Mouse (Mus musculus): Measurements from ENCODE around the gene Gper1. TPM values are rescaled to one million over a fixed set of nuclear protein-coding genes. Genes with fewer than 3 reads are reported as not detected.
"Not testable (repeated sequence)": the region's sequence is repeated elsewhere in the genome, so short reads cannot be mapped to it uniquely, and the experiment has no call there.

Gper1 gene
- total RNA-seq, 2 experiments from 2014 or later: 3.7 to 3.8 TPM

- DNase-seq (ENCODE audit: low spot score in 2 of 2): not testable (repeated sequence)
Observed at GRCm38 (mm10) chr5:139390324-139391119, 32.4 kb upstream of the Gper1 start.

- no peak for DNase-seq (ENCODE audit: low spot score in 2 of 2)
Observed at GRCm38 (mm10) chr5:139391309-139391990, 31.5 kb upstream of the Gper1 start.

GRCm38 (mm10) chr5:139392219-139393196 lies 30.4 kb upstream of the Gper1 start:
- no peak for DNase-seq (ENCODE audit: low spot score in 2 of 2)

DNA sequence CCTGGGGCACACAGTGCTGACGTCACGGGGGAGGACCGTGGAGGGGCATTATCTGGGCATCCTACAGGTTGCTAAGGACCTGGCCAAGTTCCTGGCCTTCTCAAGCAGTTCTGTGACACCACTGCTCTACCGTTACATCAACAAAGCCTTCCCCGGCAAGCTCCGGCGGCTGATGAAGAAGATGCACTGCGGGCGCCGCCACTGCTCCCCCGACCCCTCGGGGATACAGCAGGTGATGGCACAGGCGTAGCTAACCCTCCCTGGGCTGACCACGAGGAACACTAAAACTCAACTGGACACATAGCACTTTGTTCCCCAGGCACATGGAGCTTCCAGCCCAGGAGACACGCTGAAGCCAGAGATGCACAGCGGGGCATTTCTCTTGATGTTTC lies 29.8 kb upstream of the Gper1 start:
- no peak for DNase-seq (ENCODE audit: low spot score in 2 of 2)

- no peak for DNase-seq (ENCODE audit: low spot score in 2 of 2)
Observed at GRCm38 (mm10) chr5:139394399-139394798, 28.6 kb upstream of the Gper1 start.

DNA sequence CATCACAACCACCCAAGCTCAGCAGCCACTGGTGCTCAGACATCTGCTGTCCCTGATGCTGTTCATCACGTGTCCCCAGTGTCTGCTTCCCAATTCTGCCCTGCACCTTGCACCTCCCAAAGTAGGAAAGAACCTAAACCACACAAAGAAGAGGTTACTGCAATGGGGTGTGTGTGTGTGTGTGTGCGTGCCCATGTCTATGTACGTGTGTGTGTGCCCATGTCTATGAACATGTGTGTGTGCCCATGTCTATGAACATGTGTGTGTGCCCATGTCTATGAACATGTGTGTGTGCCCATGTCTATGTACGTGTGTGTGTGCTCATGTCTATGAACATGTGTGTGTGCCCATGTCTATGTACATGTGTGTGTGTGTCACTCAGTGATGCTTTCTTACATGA lies 27.4 kb upstream of the Gper1 start:
- DNase-seq (ENCODE audit: low spot score in 2 of 2): no peak

- DNase-seq (ENCODE audit: low spot score in 2 of 2): no peak
Observed at GRCm38 (mm10) chr5:139397359-139397916, 25.5 kb upstream of the Gper1 start.

DNA sequence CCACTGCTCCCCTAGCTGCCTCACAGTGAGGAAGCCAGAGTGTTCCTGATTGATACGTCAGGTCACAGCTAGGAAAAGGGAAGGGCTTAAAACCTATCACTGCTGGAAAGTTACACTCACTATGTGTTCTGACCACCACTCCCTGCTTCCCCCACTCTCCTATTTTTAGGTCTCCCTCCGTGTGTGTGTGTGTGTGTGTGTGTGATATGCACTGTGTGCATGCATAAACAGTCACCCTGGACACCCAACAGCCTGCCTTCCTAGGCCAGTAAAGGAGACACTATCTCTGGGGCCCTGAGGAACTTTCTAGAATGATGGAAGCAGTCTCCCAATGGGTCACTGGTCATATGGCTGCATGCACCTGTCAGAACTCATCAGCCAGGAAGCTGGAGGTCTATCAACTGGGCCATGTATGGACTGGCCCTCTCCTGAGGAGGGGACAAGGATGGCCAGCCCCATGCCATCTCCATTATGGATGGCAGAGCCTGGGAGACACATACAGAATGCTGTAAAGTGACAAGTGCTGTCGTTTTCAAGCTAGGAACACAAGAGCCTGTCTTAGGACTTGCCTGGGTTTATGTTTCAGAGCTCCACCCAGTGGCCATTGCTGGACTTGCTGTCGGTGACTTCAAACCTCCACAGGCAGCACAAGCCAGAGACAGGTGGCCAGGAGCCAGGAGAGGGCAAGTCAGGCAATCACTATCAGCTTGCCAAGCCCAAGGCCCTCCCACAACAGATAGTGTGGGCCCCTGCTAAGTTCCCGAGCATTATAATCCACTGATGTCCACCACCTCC lies 24.8 kb upstream of the Gper1 start:
- peak; percentile 97 to 98 for DNase-seq (ENCODE audit: low spot score in 2 of 2)

DNA sequence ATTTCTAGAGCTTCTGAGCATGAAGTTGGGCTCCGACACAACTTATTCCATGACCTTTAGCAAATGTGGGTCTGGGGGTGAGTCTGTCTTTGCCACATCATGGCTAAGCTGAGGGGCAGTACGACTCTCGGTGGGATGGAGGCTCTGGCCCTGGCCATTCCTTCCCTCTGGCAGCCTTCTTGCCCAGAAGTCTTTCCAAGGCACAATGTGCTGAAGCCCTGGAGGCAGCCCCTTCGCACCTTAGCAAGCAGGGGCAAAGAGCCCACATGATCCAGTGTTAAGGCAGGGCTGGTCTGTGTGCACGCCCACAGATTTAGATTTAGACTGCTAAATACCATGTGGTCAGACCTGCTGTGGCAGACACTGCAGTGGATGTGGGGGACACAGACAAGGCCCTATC lies 24.2 kb upstream of the Gper1 start:
- no peak for DNase-seq (ENCODE audit: low spot score in 2 of 2)

- DNase-seq (ENCODE audit: low spot score in 2 of 2): no peak
Observed at GRCm38 (mm10) chr5:139399991-139400390, 23.0 kb upstream of the Gper1 start.

- DNase-seq (ENCODE audit: low spot score in 2 of 2): no peak
Observed at GRCm38 (mm10) chr5:139402106-139402505, 20.8 kb upstream of the Gper1 start.

- no peak for DNase-seq (ENCODE audit: low spot score in 2 of 2)
Observed at GRCm38 (mm10) chr5:139403692-139404260, 19.2 kb upstream of the Gper1 start.

GRCm38 (mm10) chr5:139404801-139405401 lies 18.1 kb upstream of the Gper1 start, which contains the start of gene C130050O18Rik:
C130050O18Rik (plus strand) TSS chr5:139405280.
- no peak for DNase-seq (ENCODE audit: low spot score in 2 of 2)

- no peak for DNase-seq (ENCODE audit: low spot score in 2 of 2)
Observed at GRCm38 (mm10) chr5:139405478-139405877, 17.5 kb upstream of the Gper1 start.

GRCm38 (mm10) chr5:139405953-139406352 lies 17.0 kb upstream of the Gper1 start:
- no peak for DNase-seq (ENCODE audit: low spot score in 2 of 2)

DNA sequence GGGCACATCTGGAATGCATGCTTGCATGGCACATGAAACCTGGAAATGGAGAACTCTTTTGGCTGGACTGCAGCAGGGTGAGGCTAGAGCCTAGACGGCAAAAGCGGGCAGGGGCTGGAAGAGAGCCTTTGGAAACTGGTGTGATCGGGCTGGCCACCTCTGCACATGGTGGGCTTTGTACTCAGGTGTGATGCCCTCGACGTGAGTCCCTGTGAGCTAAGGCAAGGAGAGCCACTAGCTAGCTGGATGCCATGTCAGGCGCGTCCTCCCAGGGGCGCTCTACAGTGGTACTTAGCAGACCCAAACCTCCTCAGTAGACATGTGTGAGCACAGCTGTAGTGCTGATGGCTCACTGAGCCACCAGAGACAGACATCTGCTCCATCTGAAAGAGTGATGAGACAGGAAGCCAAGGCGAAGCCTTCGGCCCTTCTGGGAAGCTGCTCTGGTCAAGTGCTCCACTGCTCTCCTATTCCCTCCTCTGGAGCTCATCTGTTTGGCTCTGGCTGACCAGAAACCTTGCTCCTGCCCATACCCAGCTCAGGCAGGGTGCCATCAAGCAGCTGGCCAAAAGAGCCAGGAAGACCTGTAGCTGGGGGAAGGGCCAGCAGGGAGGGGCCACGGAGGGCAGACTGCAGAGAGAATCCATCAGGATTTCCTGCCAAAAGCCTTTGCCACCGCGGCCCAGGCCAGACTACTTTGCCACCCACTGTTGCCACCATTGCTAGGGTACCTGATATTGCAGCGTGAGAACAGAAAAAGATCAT lies 15.6 kb upstream of the Gper1 start:
- DNase-seq (ENCODE audit: low spot score in 2 of 2): no peak

- no peak for DNase-seq (ENCODE audit: low spot score in 2 of 2)
Observed at GRCm38 (mm10) chr5:139408511-139408910, 14.4 kb upstream of the Gper1 start.

GRCm38 (mm10) chr5:139409412-139409811 lies 13.5 kb upstream of the Gper1 start:
- DNase-seq (ENCODE audit: low spot score in 2 of 2): no peak

GRCm38 (mm10) chr5:139410056-139410455 lies 12.9 kb upstream of the Gper1 start:
- no peak for DNase-seq (ENCODE audit: low spot score in 2 of 2)

Data from layer of hippocampus, postnatal 10 days (tissue).